Mouse (Mus musculus) gastrocnemius, postnatal 36 days (tissue): Measurements from ENCODE around the gene Gm9767. TPM values are rescaled to one million over a fixed set of nuclear protein-coding genes. Genes with fewer than 3 reads are reported as not detected.
A peak's percentile ranks its signal among the peaks of the same experiment; 100 is the strongest.

ENCODE experiments used
- DNase-seq, 2 experiments: peaks; one replicate each; pipeline ENCODE4 v3.0.0; 2022
- intact Hi-C: fragments of 180-260 bp; cut with DNase I; formaldehyde crosslinking; loops from one replicate; pipeline ENCODE4 v1.15.1; 2025
- long read RNA-seq, 2 experiments: library from polyadenylated mRNA; stranded (forward); transcript quantifications; one replicate each; pipeline ENCODE4 v2.0.0; 2021
- total RNA-seq, 2 experiments: library from RNA; stranded (reverse); gene quantifications; 2 replicates each; pipeline ENCODE4 v1.2.3; 2021

The Gm9767 gene
- total RNA-seq = not detected
- long read RNA-seq, experiment 1 = 0 reads
- long read RNA-seq, experiment 2 = 0 reads

DNA sequence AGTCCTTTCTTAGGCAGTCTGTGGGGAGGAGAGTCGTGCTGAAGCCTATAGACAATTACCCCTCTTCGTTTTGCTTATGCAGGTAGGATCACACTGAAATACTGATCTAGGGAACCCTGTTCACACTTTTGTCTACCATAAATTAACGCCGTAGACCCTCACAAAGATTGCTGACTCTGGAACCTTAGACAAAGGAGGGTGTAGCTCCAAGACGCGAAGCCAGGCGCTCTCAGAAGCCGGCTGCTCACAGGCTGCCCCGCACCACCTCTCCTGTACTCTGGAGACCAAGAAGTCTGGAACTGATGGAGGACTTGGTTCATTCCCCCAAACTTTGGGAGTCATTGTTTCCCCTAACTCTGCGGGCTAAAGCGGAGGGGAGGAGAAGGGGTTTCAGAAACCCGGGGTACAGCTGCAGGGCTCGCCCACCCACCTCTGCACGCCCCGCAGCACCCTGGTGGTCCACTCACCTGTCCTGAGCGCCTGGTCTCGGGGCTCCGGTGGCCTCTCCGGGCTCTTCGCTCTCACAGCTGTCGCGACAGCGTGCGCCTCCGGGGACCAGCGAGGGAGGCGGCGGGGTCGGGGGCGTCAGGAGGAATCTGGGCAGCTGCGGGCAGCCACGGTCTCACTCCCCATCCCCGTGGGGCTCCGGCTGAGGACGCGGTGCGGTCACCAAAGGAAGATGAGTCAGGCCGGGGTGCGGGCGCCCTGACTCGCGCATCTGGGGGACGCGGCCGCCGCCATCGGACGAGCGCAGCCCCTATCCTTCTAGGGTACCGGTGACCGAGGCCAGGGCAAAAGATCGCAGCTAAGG lies at the start of gene Gm9767:
Gm9767 (plus strand) TSS at position 585 of the 811 bp plus-strand sequence.
- intact Hi-C loops = loop anchor here (5.0 kb wide), 1 partner anchor 396 kb away; no protein-coding TSS in a partner anchor
- no peak for DNase-seq

DNA sequence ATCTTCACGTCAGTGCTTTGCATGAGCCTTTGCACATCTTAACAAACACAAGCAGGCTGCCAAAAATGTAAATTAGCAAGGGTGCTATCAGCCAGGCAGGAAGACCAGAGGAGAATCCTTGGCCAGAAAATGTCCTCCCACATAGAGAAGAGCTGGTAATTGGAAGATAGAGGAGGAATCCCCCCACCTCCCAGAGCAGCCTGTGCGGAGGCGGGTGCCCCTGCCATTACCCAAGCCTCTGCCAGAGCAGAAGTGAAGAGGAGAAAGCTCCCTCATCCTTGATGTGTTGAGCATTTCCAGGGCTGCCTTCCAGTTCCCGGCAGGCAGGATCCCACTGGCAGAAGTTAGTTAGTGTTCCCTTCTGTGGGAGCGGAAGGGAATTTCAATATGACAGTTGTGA lies 43.1 kb upstream of the Gm9767 start:
- DNase-seq = no peak
- intact Hi-C loops = no loop called here

DNA sequence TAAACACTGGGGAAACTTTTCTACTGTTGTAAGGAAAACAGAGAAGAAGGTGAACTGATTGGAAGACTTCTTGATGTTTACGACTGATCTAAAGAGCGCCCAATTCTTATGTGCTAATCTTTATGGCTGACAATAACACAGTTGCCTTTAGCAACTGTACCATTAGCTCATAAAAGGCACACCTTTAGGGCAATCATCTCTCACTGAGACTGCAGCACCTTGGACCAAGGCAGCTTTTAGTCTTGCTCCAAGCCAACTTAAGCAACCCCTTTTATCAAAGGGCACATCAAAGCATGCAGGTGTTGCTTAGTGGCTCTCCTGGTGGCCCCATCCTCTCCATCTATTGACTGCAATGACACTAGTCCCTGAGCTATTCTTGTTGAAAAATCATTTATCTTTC lies 26.9 kb upstream of the Gm9767 start:
- no peak for DNase-seq
- intact Hi-C loops = no loop called here

DNA sequence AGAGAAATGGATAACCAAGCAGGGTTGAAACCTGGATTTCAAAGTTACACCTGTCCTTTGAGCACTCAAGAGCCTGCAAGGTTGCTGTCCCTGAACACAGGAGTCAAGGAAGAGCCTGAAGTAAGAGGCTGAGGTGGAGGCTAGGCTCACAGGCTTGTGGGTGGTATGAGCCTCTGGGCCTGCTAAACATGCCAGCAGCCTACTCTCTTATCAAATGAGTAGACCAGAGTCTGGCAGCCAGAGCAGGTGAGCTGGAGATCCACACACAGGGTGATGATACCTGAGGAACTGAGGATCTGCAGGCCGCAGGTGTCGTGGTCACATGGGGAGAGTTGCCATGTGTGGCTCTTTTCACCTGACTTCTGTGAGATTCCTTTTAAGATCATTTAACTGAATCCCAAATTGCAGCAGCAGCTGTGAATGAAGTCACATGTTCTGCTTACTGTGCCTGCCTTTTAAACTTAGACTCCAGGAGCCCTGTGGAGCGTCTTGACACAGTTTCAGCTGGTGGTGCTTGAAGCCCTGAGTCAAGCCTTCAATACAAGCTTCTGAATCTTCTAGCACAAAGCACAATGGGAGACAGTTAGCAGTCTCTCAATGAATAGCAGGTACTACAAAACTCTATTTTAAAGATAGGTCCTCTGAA lies 18.3 kb upstream of the Gm9767 start:
- intact Hi-C loops = no loop called here
- DNase-seq = no peak

DNA sequence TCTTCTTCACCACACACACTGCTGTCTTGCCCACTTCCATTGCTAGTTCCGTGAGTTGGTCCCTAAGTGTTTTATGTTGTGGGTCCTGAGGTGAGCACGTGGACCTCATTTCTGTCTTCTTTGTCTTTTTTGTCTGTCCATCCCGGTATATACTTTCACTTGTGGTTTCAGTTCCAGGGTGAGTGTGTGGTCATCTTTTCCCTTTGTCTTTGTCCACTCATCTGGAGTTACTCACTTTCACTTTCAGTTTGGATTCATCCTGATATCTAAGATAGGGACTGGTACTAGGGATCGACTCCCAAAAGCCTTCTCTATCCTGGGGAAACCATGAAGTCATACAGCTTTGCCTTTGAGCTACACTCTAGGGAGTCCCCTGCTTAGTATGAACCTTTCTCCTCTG lies 15.0 kb upstream of the Gm9767 start:
- intact Hi-C loops = no loop called here
- DNase-seq = no peak

DNA sequence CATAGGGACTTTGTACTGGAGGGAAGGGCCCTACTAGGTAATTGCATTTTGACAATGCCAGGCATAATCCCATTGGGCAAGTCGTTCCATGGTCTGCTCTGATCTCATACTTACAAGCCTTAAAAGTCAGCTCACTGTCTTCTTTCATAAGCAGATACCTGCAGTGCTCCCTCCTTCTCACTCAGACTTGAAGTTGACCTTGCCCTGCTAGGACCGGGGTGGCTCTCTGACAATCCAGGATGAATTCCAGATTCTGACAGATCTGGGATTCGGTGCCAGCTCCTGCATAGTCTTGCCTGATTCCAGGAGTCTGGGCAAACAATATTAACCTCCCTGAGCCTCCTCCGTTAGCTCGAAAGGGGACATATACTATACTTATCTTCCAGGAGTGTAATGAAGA lies 6.1 kb upstream of the Gm9767 start:
- DNase-seq = no peak
- intact Hi-C loops = no loop called here

DNA sequence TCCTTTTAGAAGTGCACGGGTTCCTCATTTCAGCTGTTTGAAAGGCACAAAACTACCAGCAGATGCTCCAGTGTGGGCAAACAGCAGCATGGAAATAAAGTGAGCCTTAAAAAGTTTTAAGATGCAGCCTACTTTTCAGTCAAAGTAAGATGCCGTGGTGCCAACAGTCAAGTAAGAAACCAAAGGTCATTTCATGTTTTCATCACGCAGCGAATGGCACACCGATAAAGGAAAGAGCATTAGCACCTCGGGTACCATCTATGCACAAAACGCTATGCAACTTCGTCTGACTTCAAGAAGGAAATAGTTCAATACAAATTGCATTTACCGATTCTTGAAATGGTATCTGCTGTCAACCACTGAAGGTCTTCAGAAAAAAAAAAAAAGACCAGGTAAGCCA lies 1.1 kb upstream of the Gm9767 start:
- intact Hi-C loops = loop anchor here (5.0 kb wide), 1 partner anchor 395 kb away; no protein-coding TSS in a partner anchor
- no peak for DNase-seq

DNA sequence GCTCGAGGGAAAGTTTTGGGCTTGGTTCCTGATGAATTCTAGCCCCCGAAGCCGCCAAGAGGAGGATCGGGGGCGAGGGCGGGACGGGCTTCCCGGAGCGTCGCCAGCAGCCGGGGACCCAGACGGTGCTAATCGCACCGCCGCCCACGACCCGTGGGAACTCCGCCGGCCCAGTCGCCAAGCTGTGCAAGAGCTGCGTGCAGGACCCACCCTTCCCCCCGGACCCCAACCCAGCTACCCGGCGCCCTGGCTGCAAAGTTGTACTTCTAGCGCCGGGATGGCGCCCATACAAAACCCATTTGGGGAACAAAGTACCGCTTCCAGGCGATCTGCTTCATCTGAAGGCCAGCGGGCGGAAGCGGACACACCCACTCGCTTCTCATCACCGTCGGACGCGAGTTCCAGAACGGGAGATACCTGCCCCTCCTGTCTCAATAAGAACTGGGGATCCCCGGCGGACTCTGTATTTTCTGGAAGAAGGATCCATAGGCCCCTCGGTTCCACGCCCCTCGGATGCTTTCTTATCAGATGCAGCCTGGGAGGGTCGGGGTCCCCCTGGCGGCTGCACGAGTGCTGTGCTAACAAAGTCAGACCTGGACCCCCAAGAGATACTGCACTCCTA lies 577 bp downstream of the Gm9767 start, which contains the start of gene Tmem200a:
Tmem200a (minus strand) TSS at position 532 of the 622 bp plus-strand sequence.
- intact Hi-C loops = loop anchor here (5.0 kb wide), 1 partner anchor 396 kb away; no protein-coding TSS in a partner anchor

DNA sequence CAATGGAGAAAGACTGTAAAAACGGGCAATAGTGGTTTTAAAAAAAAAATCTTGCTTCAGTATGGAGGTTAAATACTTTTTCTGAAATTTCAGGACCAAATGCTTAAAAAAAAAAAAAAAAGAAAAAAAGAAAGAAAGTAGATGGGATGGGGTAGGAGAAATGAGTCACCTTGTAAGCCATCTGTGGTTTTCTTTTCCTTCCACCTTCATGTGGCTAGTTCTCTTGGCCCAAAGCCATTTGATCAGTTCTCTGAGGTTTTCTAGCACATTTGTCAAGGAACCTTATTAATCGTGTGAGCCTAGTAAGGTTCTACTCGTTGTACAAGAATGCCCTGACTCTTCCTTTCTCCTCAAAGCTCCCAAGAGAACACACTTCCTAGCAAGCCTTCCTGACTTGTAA lies 1.6 kb downstream of the Gm9767 start:
- no peak for DNase-seq
- intact Hi-C loops = loop anchor here (5.0 kb wide), 1 partner anchor 397 kb away; no protein-coding TSS in a partner anchor

More for the DNA sequence above, 577 bp downstream of the Gm9767 start, which contains the start of gene Tmem200a:
- peak in 1 of 2 experiments; percentile 24 for DNase-seq

DNA sequence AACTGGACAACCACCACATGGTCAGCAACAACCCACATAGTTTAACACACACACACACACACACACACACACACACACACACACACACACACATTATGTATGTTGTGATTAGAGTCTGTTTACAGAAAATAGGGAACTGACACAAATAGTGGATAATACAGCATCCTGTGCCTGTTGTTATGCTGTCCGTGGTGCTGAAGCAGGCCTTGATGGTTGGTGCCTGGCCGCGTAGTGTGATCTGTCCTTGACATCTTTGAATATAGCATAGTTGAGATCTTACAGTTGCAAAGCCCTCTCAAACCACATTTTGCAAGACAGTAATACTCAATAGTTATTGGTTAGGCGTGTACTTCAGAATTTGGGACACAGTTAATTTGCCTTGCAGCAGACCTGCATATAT lies 4.0 kb downstream of the Gm9767 start:
- intact Hi-C loops = no loop called here
- DNase-seq = no peak

DNA sequence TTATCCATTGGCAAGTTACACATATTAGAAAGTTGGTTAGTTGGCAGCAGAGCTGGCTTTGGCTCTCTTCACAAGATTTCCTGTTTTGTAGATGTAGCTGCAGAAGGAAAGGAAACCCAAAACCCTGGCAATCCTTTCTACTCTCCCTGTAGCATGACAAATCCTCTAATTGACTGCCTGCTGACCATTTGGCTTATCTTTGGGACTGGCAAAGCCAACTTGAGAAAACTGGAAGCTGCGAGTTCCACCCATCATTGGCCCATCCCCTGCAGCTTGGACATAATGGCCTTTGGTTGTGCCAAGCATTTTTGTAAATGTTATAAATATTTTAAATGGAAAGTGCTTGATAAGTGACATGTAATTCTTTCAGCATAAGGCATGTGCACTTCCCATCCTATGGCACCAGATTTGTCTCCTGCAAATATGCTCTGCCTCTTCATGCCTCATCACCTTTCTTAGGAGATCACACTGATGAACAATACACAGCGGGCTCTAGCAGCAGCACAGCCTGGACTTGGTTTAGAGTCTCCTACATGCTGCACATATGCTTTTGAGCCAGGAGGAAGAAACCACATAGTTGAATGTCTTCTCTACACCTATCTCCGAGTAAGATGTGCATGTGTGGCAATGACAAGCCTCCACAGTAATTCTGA lies 25.4 kb downstream of the Gm9767 start:
- DNase-seq = no peak
- intact Hi-C loops = no loop called here

DNA sequence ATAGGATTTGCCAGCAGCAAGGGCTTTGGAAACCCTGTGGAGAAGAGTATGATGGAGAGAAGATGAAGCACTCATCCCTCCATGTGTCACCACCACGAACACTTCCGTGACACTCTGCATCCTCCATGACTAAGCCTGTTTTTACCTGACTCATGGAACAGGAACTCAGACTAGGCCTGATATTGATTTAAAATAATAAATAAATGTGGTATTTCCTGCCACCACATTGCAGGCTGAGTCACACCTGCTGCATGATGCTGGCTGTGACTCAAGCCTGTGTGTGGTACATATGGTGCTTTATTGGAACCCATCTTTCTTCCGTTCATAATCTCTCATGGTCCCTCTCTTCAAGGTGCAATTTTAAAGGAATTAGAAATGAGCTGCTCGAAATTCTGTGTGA lies 36.4 kb downstream of the Gm9767 start:
- no peak for DNase-seq
- intact Hi-C loops = no loop called here

DNA sequence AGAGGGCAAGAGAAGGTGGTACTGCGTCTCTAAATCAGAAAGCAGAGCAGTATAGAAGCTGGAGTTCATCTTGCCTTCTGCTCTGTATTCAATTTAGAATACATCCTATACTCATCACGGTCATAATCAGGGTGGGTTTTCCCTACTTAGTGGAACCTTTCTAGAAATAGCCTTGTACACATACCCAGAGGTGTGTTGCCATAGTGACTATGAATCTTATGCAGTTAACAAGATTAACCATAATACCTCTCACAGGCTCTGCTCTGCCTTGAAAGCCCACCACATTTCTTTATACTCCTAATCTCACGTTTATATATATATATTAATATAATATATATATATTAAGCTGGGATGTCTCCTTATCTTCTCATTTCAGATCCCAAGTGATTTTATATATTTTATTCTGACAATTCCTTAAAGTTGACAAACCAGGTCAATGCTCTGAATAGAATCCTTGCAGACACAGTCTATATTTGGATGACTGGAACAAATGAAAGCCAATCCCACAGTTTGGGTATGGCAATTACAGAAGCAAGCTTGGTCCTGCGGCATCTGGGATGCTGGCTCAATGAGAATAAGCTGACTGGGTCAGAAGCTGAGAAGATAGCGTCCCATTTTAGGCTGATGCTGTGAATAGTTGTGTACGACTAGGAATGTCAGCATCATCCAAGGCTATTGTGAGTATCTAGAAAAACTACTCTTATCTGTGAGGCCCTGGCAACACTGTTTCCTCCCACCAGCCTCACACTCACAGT lies 41.2 kb downstream of the Gm9767 start:
- no peak for DNase-seq
- intact Hi-C loops = no loop called here

DNA sequence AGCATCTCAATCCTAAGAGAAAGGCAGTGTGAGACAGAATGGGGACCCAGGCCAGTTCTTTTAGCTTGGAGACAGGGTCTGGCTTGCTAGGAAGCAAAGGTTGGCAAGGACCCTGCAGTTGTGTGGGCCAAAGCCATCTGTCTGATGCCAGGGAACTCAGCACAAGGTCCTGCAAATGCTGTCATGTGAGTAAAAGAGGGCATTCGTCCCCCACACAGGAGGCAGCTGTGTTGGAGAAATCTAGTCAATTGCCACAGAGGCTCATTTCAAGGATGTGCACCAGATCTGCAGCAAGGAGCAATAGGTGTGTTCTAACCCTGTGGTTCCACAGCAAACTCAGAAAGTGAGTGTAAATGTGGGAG lies 41.7 kb downstream of the Gm9767 start:
- intact Hi-C loops = no loop called here
- DNase-seq = no peak

Other genes with a start within 250 kb of the Gm9767 start
- under 1 TPM; 0.07 to 0.13 TPM for gene Tmem200a, start 797 bp downstream of the Gm9767 start, total RNA-seq
- gene Samd3, start 151.5 kb downstream of the Gm9767 start, total RNA-seq = not detected